Mouse (Mus musculus) thymus, postnatal 0 days (tissue): ENCODE data around the gene Dctn1. TPM values are rescaled to one million over a fixed set of nuclear protein-coding genes. Genes with fewer than 3 reads are reported as not detected.

Source experiments
- DNase-seq: peaks from one replicate; pipeline ENCODE4 v3.0.0-alpha.2; 2015; ENCODE audit warnings: low spot score
- polyA plus RNA-seq: library from polyadenylated mRNA; unstranded; fragments of >200 nt; fragmentation: Nextera tagmentation; extraction: Ambion mirVana; gene quantifications from 2 replicates; pipeline ENCODE4 v1.2.1, GENCODE M21; 2015

Dctn1 gene
- 62.8 and 64.5 TPM in 2 replicates for polyA plus RNA-seq

DNA sequence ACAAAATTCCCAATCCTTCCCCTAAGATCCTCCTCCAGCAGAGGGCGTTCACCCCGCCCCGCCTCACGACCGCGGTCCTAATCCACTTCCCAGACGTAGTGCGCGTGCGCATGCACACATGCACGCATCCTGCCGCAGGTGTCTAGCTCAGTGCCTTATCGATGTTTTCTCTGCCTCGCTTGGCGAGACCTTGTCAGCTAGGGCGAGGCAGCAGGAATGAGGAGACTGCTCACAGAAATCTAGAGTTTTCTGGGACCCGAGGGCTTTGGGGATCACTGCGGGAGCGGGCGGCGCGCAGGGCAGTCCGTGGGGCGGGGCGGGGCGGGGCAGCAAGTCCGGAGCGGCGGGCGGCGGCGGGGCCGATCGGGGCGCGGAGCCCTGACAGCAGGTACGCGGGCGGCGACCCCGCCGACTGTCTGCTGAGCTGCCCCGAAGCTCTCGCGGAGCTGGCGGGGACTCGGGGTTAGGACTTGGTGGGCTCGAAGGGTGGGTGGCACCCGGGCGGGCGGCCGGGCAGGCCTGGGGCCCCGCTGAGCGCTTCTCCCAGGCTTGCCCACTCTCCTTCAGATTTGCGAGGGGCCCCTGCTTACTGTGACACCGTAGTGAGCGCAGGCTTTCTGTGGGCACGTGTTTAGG lies at the start of gene Dctn1:
Gene Dctn1 (plus strand): TSS at position 314 of the 636 bp plus-strand sequence.
- DNase-seq, result peak; percentile 95

DNA sequence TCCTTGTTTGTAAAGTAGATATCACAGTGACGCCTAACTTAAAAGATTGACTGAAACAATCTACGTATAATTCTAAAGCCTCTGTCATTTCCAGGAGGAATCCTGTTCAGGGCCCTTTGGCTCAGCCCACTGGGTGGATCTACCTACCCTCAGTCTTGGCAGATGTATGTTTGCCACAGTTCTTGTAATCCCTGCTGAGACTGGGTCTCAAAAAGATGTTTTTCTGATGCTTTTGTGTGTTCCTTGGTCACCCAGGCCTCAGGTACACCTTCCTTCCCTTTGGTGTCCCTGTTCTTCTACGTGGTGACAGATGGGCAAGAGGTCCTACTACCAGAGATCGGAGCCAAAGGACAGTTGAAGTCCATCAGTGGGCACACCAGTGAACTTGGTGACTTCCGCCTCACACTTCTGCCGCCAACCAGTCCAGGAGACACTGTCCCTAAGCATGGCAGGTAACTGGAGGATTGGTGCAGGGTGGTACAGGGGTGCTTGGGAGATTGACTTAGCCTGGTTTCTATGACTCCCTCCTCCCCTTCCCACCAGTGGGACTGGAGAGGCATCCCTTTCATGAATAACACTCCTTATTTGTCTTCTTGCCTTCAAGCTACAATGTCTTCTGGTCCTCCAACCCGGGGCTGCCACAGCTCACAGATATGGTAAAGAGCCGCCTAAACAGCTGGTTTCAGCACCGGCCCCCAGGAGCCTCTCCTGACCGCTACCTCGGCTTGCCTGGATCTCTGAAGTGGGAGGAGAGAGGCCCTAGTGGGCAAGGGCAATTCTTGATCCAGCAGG lies 49.2 kb upstream of the Dctn1 start:
- no peak for DNase-seq

- DNase-seq, result no peak
Measured at GRCm38 (mm10) chr6:83117165-83117438, 48.6 kb upstream of the Dctn1 start.

DNA sequence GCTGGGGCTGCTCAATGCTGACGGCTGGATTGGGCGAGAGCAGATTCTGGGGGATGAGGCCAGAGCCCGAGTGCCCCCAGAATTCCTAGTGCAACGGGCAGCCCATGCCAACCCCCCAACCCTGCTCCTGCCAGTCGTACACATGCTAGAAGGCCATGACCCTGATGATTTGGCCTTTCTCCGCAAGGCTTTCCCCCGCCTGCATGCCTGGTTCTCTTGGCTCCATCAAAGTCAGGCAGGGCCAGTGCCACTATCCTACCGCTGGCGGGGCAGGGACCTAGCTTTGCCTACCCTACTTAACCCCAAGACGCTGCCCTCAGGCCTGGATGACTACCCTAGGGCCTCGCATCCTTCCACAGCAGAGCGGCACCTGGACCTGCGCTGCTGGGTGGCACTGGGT lies 48.1 kb upstream of the Dctn1 start:
- no peak for DNase-seq

DNA sequence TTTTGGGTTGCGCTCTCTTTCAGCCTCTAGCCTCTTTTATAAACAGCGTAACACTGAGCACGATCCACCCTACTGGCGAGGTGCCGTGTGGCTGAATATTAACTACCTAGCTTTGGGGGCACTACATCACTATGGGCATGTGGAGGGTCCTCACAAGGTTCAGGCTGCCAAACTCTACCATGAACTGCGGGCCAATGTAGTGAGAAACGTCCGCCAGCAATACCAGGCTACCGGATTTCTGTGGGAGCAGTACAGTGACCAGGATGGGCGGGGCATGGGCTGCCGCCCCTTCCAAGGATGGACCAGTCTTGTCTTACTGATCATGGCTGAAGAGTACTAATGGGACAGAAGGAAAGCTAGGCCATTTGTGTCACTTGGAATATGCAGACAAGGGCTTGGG lies 47.4 kb upstream of the Dctn1 start:
- DNase-seq, result no peak

- DNase-seq, result no peak
Measured at GRCm38 (mm10) chr6:83118825-83119733, 46.6 kb upstream of the Dctn1 start.

GRCm38 (mm10) chr6:83119734-83120051 lies 46.0 kb upstream of the Dctn1 start:
- no peak for DNase-seq

DNA sequence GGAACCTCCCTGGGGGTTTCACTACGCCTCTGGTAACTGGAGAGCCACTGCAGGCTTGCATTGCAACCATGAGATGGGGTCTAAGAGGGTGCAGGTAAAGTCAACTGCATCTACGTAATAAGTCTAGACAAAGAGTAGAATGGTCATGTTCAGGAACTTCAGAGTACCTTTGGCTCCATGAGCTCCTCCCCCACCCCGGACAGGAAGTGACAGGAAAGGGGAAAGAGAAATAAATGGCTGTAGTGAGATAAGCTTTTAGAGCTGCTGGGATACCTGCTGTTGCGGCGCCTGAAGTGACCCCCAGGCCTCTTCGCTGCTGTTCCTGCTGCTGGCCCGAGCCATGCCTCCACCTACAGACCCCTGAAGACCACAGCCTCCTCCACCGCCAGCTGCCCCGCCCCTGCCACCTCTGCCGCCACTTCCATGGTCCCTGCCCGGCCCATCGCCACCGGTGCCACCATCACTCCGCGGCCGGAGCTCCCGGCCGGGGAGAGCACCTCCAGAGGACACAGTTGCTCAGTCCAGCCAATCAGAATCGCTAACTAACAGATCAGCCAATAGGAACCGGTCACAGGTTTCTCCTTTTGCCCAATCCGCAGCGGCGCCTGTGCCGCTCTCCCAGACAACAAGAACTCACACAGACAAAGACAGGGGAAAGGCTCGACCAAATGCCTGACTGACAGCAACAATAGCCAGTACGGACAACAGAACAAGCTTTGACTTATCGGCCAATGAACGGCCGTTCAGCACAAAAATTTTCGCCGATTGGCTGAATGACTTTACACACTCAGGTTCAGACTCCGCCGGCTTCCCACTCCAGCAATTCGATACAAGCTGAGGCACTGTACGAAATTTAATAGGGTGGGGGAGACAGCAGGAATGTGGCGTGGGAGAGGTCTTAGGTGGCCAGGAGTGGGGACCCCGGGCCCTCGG lies 44.5 kb upstream of the Dctn1 start, which contains the start of gene Wbp1:
Gene Wbp1 (minus strand): TSS at position 630 of the 933 bp plus-strand sequence.
- peak; percentile 97 for DNase-seq

DNA sequence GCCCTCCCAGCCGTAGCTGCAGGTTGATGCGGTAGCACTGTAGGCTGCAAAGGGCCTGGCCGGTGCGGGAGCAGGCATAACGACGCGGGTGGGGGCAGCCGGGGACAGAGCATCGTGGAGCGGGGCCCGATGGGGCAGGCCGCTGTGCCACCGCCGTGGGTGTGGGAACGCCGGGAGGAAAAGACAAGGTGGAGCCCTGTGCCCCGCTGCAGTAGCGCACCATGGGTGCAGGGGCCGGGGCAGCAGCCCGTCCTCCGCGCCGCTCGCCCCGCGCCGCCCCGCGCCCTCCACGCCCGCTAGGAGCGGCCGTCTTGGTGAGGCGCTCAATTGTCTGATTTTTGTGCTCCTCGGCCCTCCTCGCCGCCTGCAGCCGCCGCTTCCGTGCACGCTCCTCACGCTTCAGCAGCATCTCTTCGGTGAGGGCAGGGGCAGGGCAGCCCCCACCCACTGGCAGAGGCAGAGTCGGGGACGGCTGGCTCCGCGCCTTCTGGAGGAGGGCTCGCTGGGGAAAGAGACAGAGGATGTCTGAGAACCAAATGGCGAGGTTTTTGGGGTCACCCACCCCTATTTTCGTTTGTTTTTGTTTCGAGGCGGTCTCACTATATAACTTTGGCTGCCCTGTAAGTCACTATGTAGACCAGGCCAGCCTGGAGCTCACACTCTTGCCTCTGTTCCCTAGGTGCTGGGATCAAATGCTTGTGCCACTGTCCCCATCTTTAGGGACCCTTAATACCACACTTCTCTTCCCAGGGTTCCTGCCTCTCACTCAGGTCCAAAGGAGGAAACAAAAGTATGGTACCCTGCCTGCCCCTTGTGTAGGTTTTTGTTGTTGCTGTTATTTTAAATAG lies 43.6 kb upstream of the Dctn1 start:
- peak; percentile 43 for DNase-seq

DNA sequence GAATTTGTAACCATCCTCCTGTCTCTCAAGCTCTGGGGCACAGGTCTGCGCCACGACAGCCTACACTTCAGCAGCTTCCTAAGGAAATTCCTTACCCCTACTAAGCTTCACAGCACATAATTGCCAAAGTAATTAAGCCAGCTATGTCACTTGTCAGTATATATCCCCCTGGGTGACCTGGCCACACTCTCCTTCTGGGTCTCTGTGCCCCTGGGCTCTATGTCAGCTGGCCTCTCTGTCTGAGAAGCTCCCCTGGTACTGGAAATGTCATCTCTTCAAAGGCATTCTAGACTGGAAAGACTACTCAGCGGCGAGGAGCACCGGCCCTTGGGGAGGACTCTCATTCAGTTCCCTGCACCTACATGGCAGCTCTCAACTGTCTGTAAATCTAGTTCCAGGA lies 42.8 kb upstream of the Dctn1 start:
- no peak for DNase-seq

DNA sequence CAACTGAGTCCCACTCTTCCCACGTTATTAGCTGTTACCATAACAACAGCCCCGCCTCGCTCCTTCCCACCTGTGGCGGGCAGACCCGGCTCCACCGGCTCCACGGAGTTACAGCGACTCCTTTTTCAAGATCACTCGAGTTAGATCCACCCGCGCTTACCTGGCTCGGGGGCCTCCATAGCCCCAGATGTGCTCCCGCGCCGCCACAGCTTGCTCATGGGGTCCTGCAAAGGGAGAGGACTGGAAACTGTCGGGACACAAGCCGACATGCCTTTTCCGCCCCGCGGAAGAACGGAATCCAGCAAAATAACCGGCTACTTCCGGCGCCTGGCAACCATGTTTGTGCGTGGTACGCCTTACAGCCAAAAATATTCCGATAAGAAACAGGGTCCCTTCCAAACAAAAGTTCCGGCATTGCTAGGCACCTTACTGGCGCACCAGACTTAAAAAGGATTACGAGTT lies 40.8 kb upstream of the Dctn1 start:
- peak; percentile 96 for DNase-seq

DNA sequence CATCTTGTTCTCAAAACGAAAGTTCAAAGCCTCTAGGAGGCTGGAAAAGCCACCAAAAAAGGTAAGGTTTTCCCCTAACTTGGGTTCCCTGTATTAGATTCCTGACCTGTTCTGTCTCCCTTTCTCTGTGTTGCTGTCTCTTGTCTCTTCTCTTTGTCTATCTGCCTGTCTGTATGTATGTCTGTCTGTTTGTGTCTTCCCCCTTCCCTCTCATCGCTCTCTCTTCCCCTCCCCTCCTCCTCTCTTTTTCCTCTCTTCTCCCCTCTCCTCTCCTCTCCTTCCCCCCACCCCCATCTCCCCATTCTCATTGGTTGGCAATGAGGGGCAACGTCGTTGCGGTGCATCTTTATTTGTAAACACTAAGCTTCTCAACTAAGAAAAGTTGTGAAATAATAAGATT lies 40.4 kb upstream of the Dctn1 start, which contains the start of gene Ino80b:
Gene Ino80b (minus strand): TSS at position 101 of the 400 bp plus-strand sequence.
- DNase-seq, result no peak

DNA sequence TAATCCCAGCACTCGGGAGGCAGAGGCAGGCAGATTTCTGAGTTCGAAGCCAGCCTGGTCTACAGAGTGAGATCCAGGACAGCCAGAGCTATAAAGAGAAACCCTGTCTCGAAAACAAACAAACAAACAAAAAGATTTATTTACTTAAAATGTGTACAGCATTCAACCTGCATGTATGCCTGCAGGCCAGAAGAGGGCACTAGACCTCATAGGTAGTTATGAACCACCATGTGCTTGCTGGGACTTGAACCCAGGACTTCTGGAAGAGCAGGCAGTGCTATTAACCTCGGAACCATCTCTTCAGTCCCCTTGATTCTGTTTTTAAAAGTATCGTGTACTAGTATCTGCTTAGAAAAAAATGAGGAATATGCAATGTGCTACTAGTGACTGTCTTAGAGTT lies 38.3 kb upstream of the Dctn1 start:
- DNase-seq, result no peak

- DNase-seq, result no peak
Measured at GRCm38 (mm10) chr6:83131469-83132034, 34.2 kb upstream of the Dctn1 start.

- no peak for DNase-seq
Measured at GRCm38 (mm10) chr6:83132176-83132919, 33.4 kb upstream of the Dctn1 start.

GRCm38 (mm10) chr6:83134226-83134625 lies 31.5 kb upstream of the Dctn1 start:
- no peak for DNase-seq

DNA sequence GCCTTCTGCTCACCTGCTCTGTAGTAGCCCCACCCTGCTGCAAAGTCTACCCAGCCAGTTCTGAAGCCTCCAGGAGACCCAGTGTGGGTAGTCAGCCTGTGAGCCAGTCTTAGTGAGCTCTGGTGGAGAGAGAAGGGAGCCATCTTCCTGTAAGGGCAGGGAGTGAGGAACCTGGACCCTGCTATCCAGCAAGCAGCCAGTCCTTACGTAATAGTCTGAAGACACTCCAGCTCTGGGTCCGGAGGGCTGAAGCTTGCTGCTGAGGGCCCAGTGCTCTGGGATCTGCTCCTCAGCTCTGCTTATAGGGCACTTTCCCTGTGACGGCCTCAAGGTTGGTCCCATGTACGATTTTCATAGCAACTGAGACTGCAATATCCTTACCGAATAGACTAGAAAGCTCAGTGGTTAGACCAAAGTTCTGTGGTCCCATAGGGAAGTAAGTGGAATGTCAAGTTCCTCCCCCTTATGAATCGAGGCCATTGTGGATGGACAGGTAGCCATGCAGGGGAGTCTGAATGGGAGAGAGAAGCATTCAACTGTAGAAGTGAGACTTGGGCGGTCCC lies 30.7 kb upstream of the Dctn1 start, which contains the start of gene Rtkn:
Gene Rtkn (plus strand): TSS at position 513 of the 563 bp plus-strand sequence.
- no peak for DNase-seq

- DNase-seq, result no peak
Measured at GRCm38 (mm10) chr6:83135571-83136161, 30.1 kb upstream of the Dctn1 start.
